Mouse (Mus musculus) hindbrain, embryonic 15.5 days (tissue): ENCODE results near the gene Egr4. TPM values are rescaled to one million over a fixed set of nuclear protein-coding genes. Genes with fewer than 3 reads are reported as not detected.

Experiments used
- ATAC-seq: fragments of 200-750 bp; cut with Nextera tagmentation; 2 replicates; pipeline ENCODE4 v1.8.0; 2017; ENCODE audit warnings: low read depth, moderate number of reproducible peaks, moderate TSS enrichment; ENCODE audit not compliant: low FRiP score
- H3K27ac ChIP-seq: fragments of 300-500 bp; sonication (generic); replicated peaks from 2 replicates; pipeline ENCODE4 v1.5.1; 2015; ENCODE audit warnings: mild to moderate bottlenecking, inconsistent platforms
- H3K27me3 ChIP-seq: fragments of 300-500 bp; sonication (generic); 2 replicates; pipeline ENCODE4 v1.6.1; 2015; ENCODE audit warnings: control low read depth, inconsistent platforms
- H3K36me3 ChIP-seq: fragments of 300-500 bp; sonication (generic); 2 replicates; pipeline ENCODE4 v1.6.1; 2015; ENCODE audit warnings: control low read depth, inconsistent platforms
- H3K4me1 ChIP-seq: fragments of 300-500 bp; sonication (generic); replicated peaks from 2 replicates; pipeline ENCODE4 v1.6.1; 2015; ENCODE audit warnings: control low read depth, inconsistent platforms
- H3K4me2 ChIP-seq: fragments of 300-500 bp; sonication (generic); 2 replicates; pipeline ENCODE4 v1.6.1; 2015; ENCODE audit warnings: moderate library complexity, mild to moderate bottlenecking, inconsistent platforms
- H3K4me3 ChIP-seq: fragments of 300-500 bp; sonication (generic); 2 replicates; pipeline ENCODE4 v1.5.1; 2015; ENCODE audit warnings: mild to moderate bottlenecking, inconsistent platforms
- H3K9ac ChIP-seq: fragments of 300-500 bp; sonication (generic); 2 replicates; pipeline ENCODE4 v1.6.1; 2015; ENCODE audit warnings: inconsistent platforms
- H3K9me3 ChIP-seq: fragments of 300-500 bp; sonication (generic); 2 replicates; pipeline ENCODE4 v1.6.1; 2016; ENCODE audit warnings: control low read depth, inconsistent platforms
- WGBS: fragments of 180-500 bp; shearing (Covaris S2); methylation state at CpG from one replicate; pipeline ENCODE4 v1.1.7; 2015; 5-methylcytosine and 5-hydroxymethylcytosine counted together
- polyA plus RNA-seq: library from polyadenylated mRNA; unstranded; fragments of >200 nt; fragmentation: Nextera tagmentation; extraction: Ambion mirVana; gene quantifications from 2 replicates; pipeline ENCODE4 v1.2.1, GENCODE M21; 2015

Egr4 gene
- polyA plus RNA-seq = 0.09 TPM in 1 of 2 replicates, not detected in the other

- H3K9ac ChIP-seq = peak within 1 kb of the TSS; percentile 36
- H3K4me1 ChIP-seq = peaks cover 40% of the 10 kb centered on the region
- WGBS = under 1% methylated on average over 36 of the region's 38 CpGs
- H3K27ac ChIP-seq = no peak within 1 kb of the TSS
- no peaks in the 10 kb centered on the region for H3K36me3 ChIP-seq
- no peaks in the 10 kb centered on the region for H3K9me3 ChIP-seq
- peaks cover 71% of the 10 kb centered on the region for H3K27me3 ChIP-seq
- ATAC-seq = peak; percentile 60
- peak within 1 kb of the TSS; percentile 50 for H3K4me3 ChIP-seq
- H3K4me2 ChIP-seq = peak within 1 kb of the TSS; percentile 95
These were observed at the start of gene Egr4 for GRCm38 (mm10) chr6:85513531-85513910. TSS of gene Egr4 (minus strand) at chr6:85513589.

GRCm38 (mm10) chr6:85562374-85562773 lies 49.0 kb upstream of the Egr4 start:
- Histone ChIP-seq H3K27ac (no peak overlapping the region), H3K9me3 (no peaks in the 10 kb centered on the region), H3K27me3 (no peaks in the 10 kb centered on the region), H3K9ac (no peak overlapping the region), H3K4me2 (no peak overlapping the region), H3K4me1 (no peaks in the 10 kb centered on the region), H3K36me3 (no peaks in the 10 kb centered on the region), H3K4me3 (no peak overlapping the region)
- WGBS = 39% methylated on average over 1 of the region's 1 CpGs
- no peak for ATAC-seq

- Histone ChIP-seq H3K27me3 (no peaks in the 10 kb centered on the region), H3K4me2 (no peak overlapping the region), H3K9me3 (no peaks in the 10 kb centered on the region), H3K4me3 (no peak overlapping the region), H3K4me1 (no peaks in the 10 kb centered on the region), H3K36me3 (no peaks in the 10 kb centered on the region), H3K9ac (no peak overlapping the region), H3K27ac (no peak overlapping the region)
- no peak for ATAC-seq
- 89% methylated on average over 5 of the region's 5 CpGs for WGBS
These were observed 34.3 kb upstream of the Egr4 start for GRCm38 (mm10) chr6:85547642-85548041.

GRCm38 (mm10) chr6:85544251-85544881 lies 31.0 kb upstream of the Egr4 start:
- Histone ChIP-seq H3K4me3 (no peak overlapping the region), H3K9ac (no peak overlapping the region), H3K9me3 (no peaks in the 10 kb centered on the region), H3K4me1 (no peaks in the 10 kb centered on the region), H3K27me3 (no peaks in the 10 kb centered on the region), H3K27ac (no peak overlapping the region), H3K4me2 (peak overlapping the region; percentile 35), H3K36me3 (no peaks in the 10 kb centered on the region)
- ATAC-seq = no peak
- 62% methylated on average over 13 of the region's 13 CpGs for WGBS

GRCm38 (mm10) chr6:85543351-85544175 lies 30.2 kb upstream of the Egr4 start:
- no peak overlapping the region for H3K4me3 ChIP-seq
- no peaks in the 10 kb centered on the region for H3K27me3 ChIP-seq
- H3K27ac ChIP-seq = no peak overlapping the region
- ATAC-seq = no peak
- H3K36me3 ChIP-seq = no peaks in the 10 kb centered on the region
- no peak overlapping the region for H3K9ac ChIP-seq
- WGBS = 76% methylated on average over 10 of the region's 10 CpGs
- H3K4me1 ChIP-seq = no peaks in the 10 kb centered on the region
- no peak overlapping the region for H3K4me2 ChIP-seq
- H3K9me3 ChIP-seq = no peaks in the 10 kb centered on the region

GRCm38 (mm10) chr6:85522825-85523224 lies 9.4 kb upstream of the Egr4 start:
- Histone ChIP-seq H3K4me1 (peaks cover 5% of the 10 kb centered on the region), H3K27ac (no peak overlapping the region), H3K4me2 (no peak overlapping the region), H3K36me3 (no peaks in the 10 kb centered on the region), H3K4me3 (no peak overlapping the region), H3K9ac (no peak overlapping the region), H3K27me3 (no peaks in the 10 kb centered on the region), H3K9me3 (no peaks in the 10 kb centered on the region)
- ATAC-seq = no peak
- 72% methylated on average over 2 of the region's 2 CpGs for WGBS

GRCm38 (mm10) chr6:85522026-85522425 lies 8.6 kb upstream of the Egr4 start:
- no peak for ATAC-seq
- Histone ChIP-seq H3K27ac (no peak overlapping the region), H3K4me1 (peaks cover 8% of the 10 kb centered on the region), H3K4me2 (no peak overlapping the region), H3K9ac (no peak overlapping the region), H3K27me3 (no peaks in the 10 kb centered on the region), H3K36me3 (no peaks in the 10 kb centered on the region), H3K9me3 (no peaks in the 10 kb centered on the region), H3K4me3 (no peak overlapping the region)
- WGBS = 89% methylated on average over 5 of the region's 5 CpGs

- Histone ChIP-seq H3K4me2 (peak overlapping the region; percentile 38), H3K36me3 (no peaks in the 10 kb centered on the region), H3K4me1 (peaks cover 18% of the 10 kb centered on the region), H3K9me3 (no peaks in the 10 kb centered on the region), H3K4me3 (no peak overlapping the region; the same call in 1 of the 2 replicates), H3K9ac (no peak overlapping the region), H3K27me3 (peaks cover 32% of the 10 kb centered on the region), H3K27ac (peak overlapping the region; percentile 67)
- 18% methylated on average over 5 of the region's 5 CpGs for WGBS
- peak; percentile 71 for ATAC-seq
These were observed 4.8 kb upstream of the Egr4 start for GRCm38 (mm10) chr6:85518091-85518693.

GRCm38 (mm10) chr6:85515941-85516340 lies 2.6 kb upstream of the Egr4 start:
- ATAC-seq = no peak
- no peak overlapping the region for H3K9ac ChIP-seq
- H3K27me3 ChIP-seq = peaks cover 55% of the 10 kb centered on the region
- H3K36me3 ChIP-seq = no peaks in the 10 kb centered on the region
- no peak overlapping the region for H3K27ac ChIP-seq
- H3K4me1 ChIP-seq = peaks cover 40% of the 10 kb centered on the region
- H3K4me3 ChIP-seq = no peak overlapping the region
- WGBS = 64% methylated on average over 4 of the region's 4 CpGs
- no peak overlapping the region for H3K4me2 ChIP-seq
- H3K9me3 ChIP-seq = no peaks in the 10 kb centered on the region

- Histone ChIP-seq H3K4me3 (peak overlapping the region; percentile 50), H3K9ac (peak overlapping the region; percentile 36), H3K27me3 (peaks cover 71% of the 10 kb centered on the region), H3K4me1 (peaks cover 36% of the 10 kb centered on the region), H3K36me3 (no peaks in the 10 kb centered on the region), H3K4me2 (peak overlapping the region; percentile 95), H3K27ac (no peak overlapping the region), H3K9me3 (no peaks in the 10 kb centered on the region)
- ATAC-seq = peak; percentile 43
- WGBS = under 1% methylated on average over 89 of the region's 90 CpGs
These were observed 535 bp downstream of the Egr4 start for GRCm38 (mm10) chr6:85512577-85513530.

GRCm38 (mm10) chr6:85512056-85512440 lies 1.3 kb downstream of the Egr4 start:
- Histone ChIP-seq H3K27ac (no peak overlapping the region), H3K9me3 (no peaks in the 10 kb centered on the region), H3K27me3 (peaks cover 71% of the 10 kb centered on the region), H3K9ac (peak overlapping the region; percentile 5; the same call in 1 of the 2 replicates), H3K4me3 (peak overlapping the region; percentile 50), H3K36me3 (no peaks in the 10 kb centered on the region), H3K4me1 (peaks cover 32% of the 10 kb centered on the region), H3K4me2 (peak overlapping the region; percentile 95)
- under 1% methylated on average over 23 of the region's 36 CpGs for WGBS
- ATAC-seq = no peak
